Mouse (Mus musculus) v-Abl transformed pro-B cells (cell line): ENCODE data around the gene Zbtb32.

Experiments used
- in situ Hi-C, 2 experiments: fragments of 400-800 bp; cut with MboI; formaldehyde crosslinking; loops; one replicate each; pipeline ENCODE4 v1.15.1; 2025; ENCODE audit not compliant: unreplicated experiment in 2 of 2

Gene Zbtb32

GRCm38 (mm10) chr7:30579950-30580349, 18.8 kb downstream of the Zbtb32 start:
- in situ Hi-C loops, result no loop called here

- in situ Hi-C loops, result no loop called here
Observed at GRCm38 (mm10) chr7:30572969-30573368, 25.7 kb downstream of the Zbtb32 start.

GRCm38 (mm10) chr7:30572389-30572788, 26.3 kb downstream of the Zbtb32 start:
- in situ Hi-C loops, result no loop called here

- in situ Hi-C loops, result no loop called here
Observed at GRCm38 (mm10) chr7:30567555-30567954, 31.2 kb downstream of the Zbtb32 start.

- in situ Hi-C loops, result no loop called here
Observed at GRCm38 (mm10) chr7:30566033-30566432, 32.7 kb downstream of the Zbtb32 start.

- in situ Hi-C loops, result no loop called here
Observed at GRCm38 (mm10) chr7:30564970-30565571, 33.6 kb downstream of the Zbtb32 start, which contains the start of gene Igflr1. Gene Igflr1 (plus strand): TSS chr7:30565427.

- in situ Hi-C loops, result no loop called here
Observed at GRCm38 (mm10) chr7:30563906-30564280, 34.8 kb downstream of the Zbtb32 start.

GRCm38 (mm10) chr7:30563117-30563905, 35.4 kb downstream of the Zbtb32 start, which contains the start of the genes U2af1l4, Gm49396 and Psenen:
Gene U2af1l4 (plus strand): TSS chr7:30563301.
Gene Gm49396 (plus strand): TSS chr7:30563344.
Gene Psenen (minus strand): TSS chr7:30563627.
- in situ Hi-C loops, result no loop called here

GRCm38 (mm10) chr7:30562526-30563116, 36.1 kb downstream of the Zbtb32 start:
- in situ Hi-C loops, result no loop called here

- in situ Hi-C loops, result no loop called here
Observed at GRCm38 (mm10) chr7:30560296-30560695, 38.4 kb downstream of the Zbtb32 start.

- in situ Hi-C loops, result loop anchor here in 1 of 2 experiments (5.0 kb wide), 1 partner anchor 67 kb away; the partner anchor contains the start of gene Prodh2
Observed at GRCm38 (mm10) chr7:30559443-30559954, 39.2 kb downstream of the Zbtb32 start, which contains the start of gene Lin37. Gene Lin37 (minus strand): TSS chr7:30559838.

GRCm38 (mm10) chr7:30558656-30559442, 39.9 kb downstream of the Zbtb32 start:
- in situ Hi-C loops, result loop anchor here in 1 of 2 experiments (5.0 kb wide), 1 partner anchor 67 kb away; the partner anchor contains the start of gene Prodh2

GRCm38 (mm10) chr7:30557901-30558514, 40.7 kb downstream of the Zbtb32 start:
- in situ Hi-C loops, result loop anchor here in 1 of 2 experiments (5.0 kb wide), 1 partner anchor 66 kb away; the partner anchor contains the start of gene Prodh2

GRCm38 (mm10) chr7:30556894-30557536, 41.7 kb downstream of the Zbtb32 start:
- in situ Hi-C loops, result loop anchor here in 1 of 2 experiments (5.0 kb wide), 1 partner anchor 65 kb away; the partner anchor contains the start of gene Prodh2

GRCm38 (mm10) chr7:30553810-30554584, 44.7 kb downstream of the Zbtb32 start:
- in situ Hi-C loops, result no loop called here

GRCm38 (mm10) chr7:30553021-30553589, 45.6 kb downstream of the Zbtb32 start:
- in situ Hi-C loops, result no loop called here

- in situ Hi-C loops, result no loop called here
Observed at GRCm38 (mm10) chr7:30552102-30553020, 46.3 kb downstream of the Zbtb32 start, which contains the start of the genes Hspb6 and Proser3. Gene Hspb6 (plus strand): TSS chr7:30552178. Gene Proser3 (minus strand): TSS chr7:30552299.
